Mouse (Mus musculus) small intestine, adult 2 months (tissue): Measurements from ENCODE around the gene BC037034. TPM values are rescaled to one million over a fixed set of nuclear protein-coding genes. Genes with fewer than 3 reads are reported as not detected.
A peak's percentile ranks its signal among the peaks of the same experiment; 100 is the strongest.

Experiments
- H3K27ac ChIP-seq: fragments of 200-500 bp; 2 replicates; pipeline ENCODE4 v1.5.1; 2012; ENCODE audit warnings: low read depth, low read length, control low read depth, inconsistent platforms; ENCODE audit not compliant: insufficient read depth
- H3K27me3 ChIP-seq: fragments of 200-500 bp; 2 replicates; pipeline ENCODE4 v1.6.1; 2012; ENCODE audit warnings: mild to moderate bottlenecking, moderate library complexity, low read length, inconsistent platforms; ENCODE audit not compliant: control insufficient read depth, insufficient read depth
- H3K36me3 ChIP-seq: fragments of 200-500 bp; 2 replicates; pipeline ENCODE4 v1.6.1; 2012; ENCODE audit warnings: mild to moderate bottlenecking, low read length, control low read depth, inconsistent platforms; ENCODE audit not compliant: control insufficient read depth, insufficient read depth
- H3K4me1 ChIP-seq: fragments of 200-500 bp; 2 replicates; pipeline ENCODE4 v1.6.1; 2012; ENCODE audit warnings: low read length, inconsistent platforms, mixed read lengths; ENCODE audit not compliant: control insufficient read depth, insufficient read depth, insufficient read length
- H3K4me3 ChIP-seq: fragments of 200-500 bp; 2 replicates; pipeline ENCODE4 v1.5.1; 2012; ENCODE audit warnings: low read depth, mild to moderate bottlenecking, control low read depth, inconsistent platforms, low read length, moderate library complexity
- CTCF ChIP-seq: fragments of 200-500 bp; IDR thresholded peaks from 2 replicates; pipeline ENCODE4 v1.5.1; 2012; ENCODE audit warnings: low read depth, mild to moderate bottlenecking, control low read depth, inconsistent platforms, low read length, moderate library complexity, mixed read lengths; ENCODE audit not compliant: insufficient replicate concordance, insufficient read length; ENCODE audit errors: extremely low read depth
- POLR2A ChIP-seq: fragments of 200-500 bp; IDR thresholded peaks from 2 replicates; pipeline ENCODE4 v1.6.1; 2012; ENCODE audit warnings: low read depth, mild to moderate bottlenecking, control low read depth, inconsistent platforms, low read length, moderate library complexity
- WGBS: fragments of 180-500 bp; shearing (Covaris S2); methylation state at CpG from one replicate; pipeline ENCODE4 v1.1.7; 2018; 5-methylcytosine and 5-hydroxymethylcytosine counted together
- polyA plus RNA-seq: library from polyadenylated mRNA; depleted of rRNA; stranded (reverse); fragments of >200 nt; gene quantifications from 2 replicates; pipeline ENCODE4 v1.2.3, GENCODE M21; 2012

The BC037034 gene
- polyA plus RNA-seq, 1 experiment = 56.7 TPM

GRCm38 (mm10) chr5:138256966-138257584 lies 6.8 kb downstream of the BC037034 start:
- Histone ChIP-seq H3K36me3 (peaks cover 35% of the 10 kb centered on the region), H3K4me3 (peak overlapping the region; percentile 24; the same call in 1 of the 2 replicates), H3K4me1 (peaks cover 8% of the 10 kb centered on the region), H3K27me3 (no peaks in the 10 kb centered on the region), H3K27ac (peak overlapping the region; percentile 67)
- no peak for TF ChIP-seq POLR2A
- no peak for TF ChIP-seq CTCF
- WGBS = 83% methylated on average over 10 of the region's 10 CpGs

- H3K36me3 ChIP-seq = peaks cover 26% of the 10 kb centered on the region
- H3K4me3 ChIP-seq = peak overlapping the region; percentile 69
- no peaks in the 10 kb centered on the region for H3K27me3 ChIP-seq
- peaks cover 8% of the 10 kb centered on the region for H3K4me1 ChIP-seq
- peak overlapping the region; percentile 64 for H3K27ac ChIP-seq
- WGBS = 2% methylated on average over 7 of the region's 7 CpGs
- TF ChIP-seq POLR2A (no peak), CTCF (no peak)
Observed at GRCm38 (mm10) chr5:138256094-138256467, 7.8 kb downstream of the BC037034 start.

- Histone ChIP-seq H3K27ac (peak within 1 kb of the TSS; percentile 64), H3K4me3 (peak within 1 kb of the TSS; percentile 69), H3K4me1 (peaks cover 8% of the 10 kb centered on the region), H3K27me3 (no peaks in the 10 kb centered on the region), H3K36me3 (peaks cover 21% of the 10 kb centered on the region)
- peak; percentile 86 for TF ChIP-seq POLR2A
- no peak for TF ChIP-seq CTCF
- WGBS = under 1% methylated on average over 38 of the region's 38 CpGs
Observed at GRCm38 (mm10) chr5:138255353-138256093, 8.3 kb downstream of the BC037034 start, which contains the start of gene Lamtor4. Lamtor4 (plus strand) TSS chr5:138255482.

GRCm38 (mm10) chr5:138253061-138253460 lies 10.8 kb downstream of the BC037034 start:
- Histone ChIP-seq H3K36me3 (peaks cover 2% of the 10 kb centered on the region; the same call in 1 of the 2 replicates), H3K4me3 (no peak overlapping the region), H3K27me3 (no peaks in the 10 kb centered on the region), H3K4me1 (peaks cover 8% of the 10 kb centered on the region), H3K27ac (no peak overlapping the region)
- TF ChIP-seq CTCF (no peak), POLR2A (no peak)
- WGBS = 91% methylated on average over 3 of the region's 3 CpGs

GRCm38 (mm10) chr5:138251144-138251543 lies 12.7 kb downstream of the BC037034 start:
- H3K27me3 ChIP-seq = no peaks in the 10 kb centered on the region
- H3K36me3 ChIP-seq = no peaks in the 10 kb centered on the region
- peaks cover 4% of the 10 kb centered on the region for H3K4me1 ChIP-seq
- WGBS = 86% methylated on average over 12 of the region's 12 CpGs
- no peak overlapping the region for H3K4me3 ChIP-seq
- TF ChIP-seq CTCF (no peak), POLR2A (no peak)
- H3K27ac ChIP-seq = no peak overlapping the region

DNA sequence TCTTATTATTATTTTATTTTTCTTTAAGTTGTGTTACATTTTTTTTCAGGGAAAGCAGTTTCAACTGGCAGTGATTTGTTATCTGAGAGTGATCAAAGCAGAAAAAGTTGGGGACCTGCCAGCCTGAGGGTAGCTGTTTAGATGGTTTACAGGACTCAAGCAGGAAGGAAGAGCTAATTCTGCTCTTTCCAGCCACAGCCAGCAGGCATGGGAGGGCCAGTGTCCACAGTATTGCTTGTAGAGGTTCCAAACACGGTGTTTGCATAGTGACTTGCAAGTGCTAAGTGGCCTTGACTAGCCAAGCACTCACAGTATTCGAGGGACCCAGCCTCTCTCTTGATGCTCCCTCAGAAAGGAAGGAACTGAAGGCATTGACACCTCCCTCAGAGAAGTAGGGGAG lies 22.3 kb downstream of the BC037034 start:
- Histone ChIP-seq H3K4me3 (no peak overlapping the region), H3K36me3 (no peaks in the 10 kb centered on the region), H3K4me1 (no peaks in the 10 kb centered on the region), H3K27me3 (no peaks in the 10 kb centered on the region), H3K27ac (no peak overlapping the region)
- WGBS = 3% methylated on average over 2 of the region's 2 CpGs
- TF ChIP-seq CTCF = no peak
- TF ChIP-seq POLR2A = no peak

DNA sequence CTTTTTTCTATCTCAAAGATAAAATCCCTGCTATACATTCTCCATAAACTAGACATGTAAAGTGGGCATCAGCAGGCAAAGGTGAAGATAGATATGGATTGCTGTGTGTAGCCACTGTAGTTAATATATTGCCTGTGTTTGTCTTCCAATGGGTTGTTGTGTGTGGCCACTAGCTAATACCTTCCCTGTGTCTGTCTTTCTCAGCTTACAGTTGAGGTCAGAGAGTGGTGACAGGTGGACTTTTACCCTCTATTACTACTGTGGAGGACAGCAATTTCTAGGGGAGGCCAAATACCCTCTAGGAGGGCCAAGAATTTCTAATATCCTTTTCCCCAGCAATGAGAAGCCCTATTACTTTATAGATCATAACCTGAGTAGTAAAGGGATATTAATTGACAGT lies 29.6 kb downstream of the BC037034 start:
- Histone ChIP-seq H3K4me3 (no peak overlapping the region), H3K27ac (no peak overlapping the region), H3K36me3 (no peaks in the 10 kb centered on the region), H3K4me1 (no peaks in the 10 kb centered on the region), H3K27me3 (no peaks in the 10 kb centered on the region)
- TF ChIP-seq POLR2A (no peak), CTCF (no peak)
